Mouse (Mus musculus) megakaryocyte, embryonic 14.5 days (primary cell): ENCODE measurements around the gene Ccne1. TPM values are rescaled to one million over a fixed set of nuclear protein-coding genes. Genes with fewer than 3 reads are reported as not detected.

Experiments used
- H3K27me3 ChIP-seq: replicated peaks from 2 replicates; pipeline ENCODE3; 2012; ENCODE audit warnings: inconsistent platforms
- H3K36me3 ChIP-seq: replicated peaks from 2 replicates; pipeline ENCODE3; 2012; ENCODE audit warnings: low read length, inconsistent platforms, mixed read lengths
- H3K4me1 ChIP-seq: 2 replicates; pipeline ENCODE4 v1.6.1; 2012; ENCODE audit warnings: inconsistent platforms
- H3K4me3 ChIP-seq: replicated peaks from 2 replicates; pipeline ENCODE3; 2012; ENCODE audit warnings: moderate library complexity, mild to moderate bottlenecking, inconsistent platforms
- H3K9me3 ChIP-seq: 2 replicates; pipeline ENCODE4 v1.6.1; 2012; ENCODE audit warnings: inconsistent platforms
- FLI1 ChIP-seq: IDR thresholded peaks from 2 replicates; pipeline ENCODE4 v1.6.1; 2012; ENCODE audit warnings: low read length, inconsistent platforms, mixed read lengths
- GATA1 ChIP-seq: IDR thresholded peaks from 3 replicates; pipeline ENCODE4 v1.6.1; 2012; ENCODE audit warnings: mixed read lengths, low read length, inconsistent platforms, borderline replicate concordance
- polyA plus RNA-seq: library from polyadenylated mRNA; stranded (reverse); fragments of >175 nt; gene quantifications from 2 replicates; pipeline ENCODE4 v1.2.3, GENCODE M21; 2012; ENCODE audit warnings: low replicate concordance; ENCODE audit not compliant: insufficient read depth

The Ccne1 gene
- polyA plus RNA-seq, 1 experiment, result 5.8 TPM

DNA sequence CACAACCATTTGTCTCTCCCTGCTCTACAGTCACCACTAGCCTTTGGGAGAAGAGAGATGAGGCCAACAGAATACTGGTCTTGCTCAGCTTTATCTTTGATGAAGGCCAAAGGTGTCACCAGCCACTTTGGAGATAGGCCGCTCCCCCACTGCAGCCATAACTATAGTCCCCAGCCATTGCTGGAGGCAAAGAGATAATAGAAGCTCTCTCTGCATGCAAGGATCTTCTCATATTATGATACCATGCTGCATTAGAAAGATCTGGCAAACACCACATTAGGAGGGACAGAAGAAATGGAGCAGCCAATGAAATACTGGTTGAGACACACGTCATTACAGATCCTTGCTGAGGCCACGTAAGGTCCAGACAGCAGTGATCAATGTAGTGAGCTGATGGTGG lies 2.0 kb downstream of the Ccne1 start:
- no peaks in the 10 kb centered on the region for H3K9me3 ChIP-seq
- peaks cover 27% of the 10 kb centered on the region for H3K4me1 ChIP-seq
- H3K4me3 ChIP-seq, result no peak overlapping the region
- H3K27me3 ChIP-seq, result peaks cover 2% of the 10 kb centered on the region
- no peak for TF ChIP-seq FLI1
- no peak for TF ChIP-seq GATA1
- peaks cover 32% of the 10 kb centered on the region for H3K36me3 ChIP-seq

DNA sequence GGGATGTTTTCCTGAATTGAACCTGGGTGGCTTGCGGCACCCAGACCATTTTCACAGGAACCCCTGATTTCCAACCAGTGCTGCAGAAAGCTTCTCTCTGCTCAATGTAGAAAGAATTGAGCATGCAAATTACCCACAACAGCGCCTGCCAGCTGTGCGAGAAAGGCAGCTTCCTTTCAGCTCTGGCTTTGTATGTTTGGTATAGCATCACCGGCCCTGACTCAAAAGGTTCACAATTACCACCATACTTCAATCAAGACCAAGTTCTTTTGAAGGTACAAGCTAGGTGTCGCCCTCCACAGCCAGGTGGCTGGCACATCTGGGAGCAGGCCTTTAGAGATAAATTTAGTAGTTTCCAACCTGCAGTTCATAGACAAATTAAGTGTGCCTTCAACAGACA lies 3.2 kb downstream of the Ccne1 start:
- TF ChIP-seq FLI1, result no peak
- no peak for TF ChIP-seq GATA1
- Histone ChIP-seq H3K36me3 (peaks cover 45% of the 10 kb centered on the region), H3K4me3 (no peak overlapping the region), H3K4me1 (peaks cover 22% of the 10 kb centered on the region), H3K27me3 (peaks cover 2% of the 10 kb centered on the region), H3K9me3 (no peaks in the 10 kb centered on the region)

DNA sequence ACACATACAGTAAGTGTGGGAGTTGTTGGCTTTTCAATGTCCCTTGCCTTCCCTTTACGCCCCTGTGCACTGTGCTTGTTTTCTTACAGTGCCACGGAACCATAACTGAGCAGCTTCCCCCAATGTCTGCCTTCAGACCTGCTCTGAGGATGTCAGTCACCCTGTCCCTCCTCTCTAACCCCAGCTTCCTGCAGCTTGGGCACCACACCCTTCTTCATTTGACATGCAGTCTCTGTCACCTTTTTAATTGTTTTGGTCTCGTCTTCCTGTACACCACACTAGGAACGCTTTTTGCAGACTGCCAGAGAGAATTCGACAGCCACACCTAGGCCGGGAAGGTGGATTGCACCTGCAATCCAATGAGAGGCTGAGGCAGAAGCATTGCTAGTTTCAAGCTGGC lies 13.0 kb downstream of the Ccne1 start:
- Histone ChIP-seq H3K36me3 (peaks cover 23% of the 10 kb centered on the region), H3K4me1 (peaks cover 19% of the 10 kb centered on the region), H3K9me3 (no peaks in the 10 kb centered on the region), H3K4me3 (no peak overlapping the region), H3K27me3 (no peaks in the 10 kb centered on the region)
- TF ChIP-seq GATA1 (no peak), FLI1 (no peak)

DNA sequence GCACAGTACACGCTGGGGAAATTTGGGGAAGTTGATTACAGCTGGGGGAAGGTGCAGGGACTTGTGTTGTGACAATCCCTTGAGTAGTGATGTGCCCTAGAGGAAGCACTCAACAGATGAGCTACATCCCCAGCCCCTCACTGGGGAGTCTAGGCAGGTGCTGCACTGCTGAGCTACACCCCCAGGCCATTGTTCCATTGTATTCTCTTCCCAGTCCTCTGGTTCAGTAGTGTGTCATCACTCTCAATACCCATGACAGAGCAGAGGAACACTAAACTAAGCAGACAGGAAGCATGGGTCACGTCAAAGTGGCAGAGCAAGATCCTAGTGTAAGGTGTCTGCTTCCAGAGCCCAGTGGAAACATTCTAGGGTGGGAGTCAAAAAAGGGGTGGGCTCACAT lies 14.2 kb downstream of the Ccne1 start:
- Histone ChIP-seq H3K36me3 (peaks cover 10% of the 10 kb centered on the region), H3K27me3 (peaks cover 1% of the 10 kb centered on the region), H3K4me1 (peaks cover 21% of the 10 kb centered on the region), H3K4me3 (peak overlapping the region; percentile 46), H3K9me3 (no peaks in the 10 kb centered on the region)
- no peak for TF ChIP-seq GATA1
- no peak for TF ChIP-seq FLI1

DNA sequence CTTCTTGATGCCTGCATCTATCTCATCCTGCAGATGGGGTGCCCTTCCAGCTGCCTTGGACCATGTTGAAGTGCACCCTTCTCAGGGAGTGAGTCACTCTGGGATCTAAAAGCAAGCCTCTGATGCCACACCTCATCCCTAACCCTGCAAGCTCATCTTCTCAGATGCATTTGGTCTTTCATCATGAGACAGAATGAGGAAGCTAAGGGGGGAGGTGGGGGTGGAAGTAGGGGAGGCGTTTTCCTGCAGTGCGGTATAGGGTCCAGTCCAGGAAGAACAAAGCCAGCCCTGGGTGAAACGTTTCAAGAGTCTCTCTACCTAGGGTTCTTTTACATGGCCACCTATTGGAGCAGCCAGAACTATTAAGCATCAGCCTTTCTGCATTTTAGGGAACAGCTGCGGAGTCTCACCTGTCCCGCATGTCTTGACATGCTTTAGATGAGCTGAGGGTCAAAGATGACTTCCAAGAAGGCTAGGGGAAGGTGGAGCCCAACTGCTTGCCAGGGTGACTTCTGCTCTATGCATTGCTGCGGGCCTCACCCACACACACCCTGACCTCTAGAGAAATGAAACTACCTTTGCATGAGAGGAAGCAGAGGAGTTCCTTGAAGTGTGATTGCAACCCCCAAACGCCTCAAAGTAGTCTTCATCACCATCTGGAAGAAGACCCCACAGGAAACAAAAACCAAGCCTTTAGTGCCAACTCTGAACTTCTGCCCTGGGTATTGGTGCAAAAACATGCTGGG lies 17.2 kb downstream of the Ccne1 start:
- TF ChIP-seq GATA1 (no peak), FLI1 (no peak)
- H3K27me3 ChIP-seq, result peaks cover 19% of the 10 kb centered on the region
- peaks cover 42% of the 10 kb centered on the region for H3K4me1 ChIP-seq
- no peaks in the 10 kb centered on the region for H3K36me3 ChIP-seq
- no peaks in the 10 kb centered on the region for H3K9me3 ChIP-seq
- H3K4me3 ChIP-seq, result no peak overlapping the region

DNA sequence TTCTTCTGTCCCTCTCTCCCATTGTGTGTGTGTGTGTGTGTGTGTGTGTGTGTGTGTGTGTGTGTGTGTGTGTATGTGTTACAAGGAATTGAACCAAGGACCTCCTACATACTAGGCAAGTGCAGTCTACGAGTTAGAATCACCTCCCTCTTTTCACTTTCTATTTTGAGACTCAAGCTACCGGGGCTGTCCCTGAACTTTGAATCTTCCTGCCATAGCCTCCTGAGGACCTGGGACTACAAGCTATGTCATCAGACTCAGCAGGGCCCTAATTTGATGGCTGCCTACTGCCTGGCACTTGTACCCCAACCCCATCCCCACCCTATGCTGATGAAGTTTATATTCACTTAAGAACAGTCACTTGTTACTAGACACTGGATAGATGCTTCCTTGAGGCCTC lies 18.9 kb downstream of the Ccne1 start:
- no peak for TF ChIP-seq GATA1
- H3K27me3 ChIP-seq, result peaks cover 19% of the 10 kb centered on the region
- peaks cover 45% of the 10 kb centered on the region for H3K4me1 ChIP-seq
- no peaks in the 10 kb centered on the region for H3K36me3 ChIP-seq
- H3K4me3 ChIP-seq, result no peak overlapping the region
- H3K9me3 ChIP-seq, result no peaks in the 10 kb centered on the region

DNA sequence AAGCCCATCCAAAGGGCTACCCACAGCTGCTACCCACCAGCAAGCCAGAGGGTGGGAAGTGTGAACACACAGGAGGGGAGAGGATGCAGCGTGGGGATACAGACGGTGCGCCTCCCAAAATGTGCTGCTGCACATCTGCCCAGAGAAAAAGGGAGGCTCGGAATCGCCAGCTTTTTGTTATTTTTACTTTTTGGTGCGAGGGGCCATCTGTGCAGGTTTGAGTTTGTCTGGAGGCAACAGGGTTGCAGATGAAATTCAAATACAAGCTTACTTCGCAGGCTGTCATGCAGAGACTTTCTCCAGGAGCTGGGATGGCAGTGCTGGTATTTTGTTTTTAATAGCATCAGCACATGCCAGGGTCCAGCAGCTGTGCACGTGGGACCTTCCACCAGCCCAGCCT lies 19.5 kb downstream of the Ccne1 start:
- Histone ChIP-seq H3K9me3 (no peaks in the 10 kb centered on the region), H3K27me3 (peaks cover 19% of the 10 kb centered on the region), H3K36me3 (no peaks in the 10 kb centered on the region), H3K4me1 (peaks cover 39% of the 10 kb centered on the region), H3K4me3 (no peak overlapping the region)
- TF ChIP-seq FLI1 (no peak), GATA1 (no peak)

DNA sequence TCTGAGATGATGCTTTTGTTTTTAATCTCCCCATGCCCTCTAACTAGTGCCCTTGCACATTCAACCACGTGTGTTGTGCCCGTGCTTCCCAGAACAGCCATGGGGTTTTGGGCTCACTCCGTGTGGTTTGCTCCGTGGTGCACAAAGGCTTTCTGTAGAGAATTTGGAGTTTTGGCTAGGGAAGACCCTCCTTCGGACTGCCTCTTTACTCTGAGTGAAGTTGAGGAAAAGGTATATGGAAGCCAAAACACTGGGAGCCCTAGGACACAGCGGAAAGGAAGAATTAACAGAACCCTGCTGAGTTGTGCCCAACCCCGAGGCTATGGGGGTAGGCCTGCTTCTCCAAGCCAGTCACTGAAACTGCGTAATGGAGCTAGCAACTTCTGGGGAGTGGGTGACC lies 20.9 kb downstream of the Ccne1 start:
- Histone ChIP-seq H3K27me3 (peaks cover 19% of the 10 kb centered on the region), H3K4me1 (peaks cover 39% of the 10 kb centered on the region), H3K36me3 (no peaks in the 10 kb centered on the region), H3K9me3 (no peaks in the 10 kb centered on the region), H3K4me3 (no peak overlapping the region)
- TF ChIP-seq GATA1 (no peak), FLI1 (no peak)

DNA sequence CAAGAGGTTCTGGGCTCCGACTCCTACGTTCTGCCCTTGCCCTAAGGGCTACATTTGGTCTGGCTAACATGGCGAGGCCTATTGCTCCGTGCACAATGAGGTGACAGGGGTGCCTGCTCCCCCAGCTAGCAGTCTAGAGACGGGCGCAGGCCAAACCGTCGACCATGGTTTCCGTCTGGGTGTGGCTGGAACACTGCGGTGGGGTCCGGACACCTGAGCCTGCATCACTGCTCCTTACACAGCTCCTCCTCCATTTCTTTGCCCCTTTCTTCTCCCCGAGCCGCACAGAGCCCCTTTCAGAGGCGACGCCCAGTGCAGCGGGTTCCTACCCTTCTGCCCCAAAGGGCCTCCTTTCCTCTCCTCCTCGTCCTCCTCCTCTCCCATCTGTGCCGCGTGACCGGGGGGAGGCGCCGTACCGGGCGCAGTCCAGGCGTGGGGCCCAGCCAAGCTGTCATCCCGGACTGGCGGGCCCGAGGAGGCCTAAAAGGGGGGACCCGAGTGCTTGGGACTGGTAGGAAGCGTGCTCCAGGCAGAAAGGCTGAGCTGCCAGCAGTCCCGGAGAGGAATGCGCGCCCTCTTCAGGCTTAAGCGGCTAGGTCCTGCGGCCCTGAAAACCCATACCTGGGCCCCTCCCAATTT lies 21.6 kb downstream of the Ccne1 start:
- no peaks in the 10 kb centered on the region for H3K9me3 ChIP-seq
- H3K4me3 ChIP-seq, result peak overlapping the region; percentile 92
- TF ChIP-seq GATA1 (no peak), FLI1 (no peak)
- peaks cover 19% of the 10 kb centered on the region for H3K27me3 ChIP-seq
- H3K4me1 ChIP-seq, result peaks cover 39% of the 10 kb centered on the region
- H3K36me3 ChIP-seq, result no peaks in the 10 kb centered on the region

DNA sequence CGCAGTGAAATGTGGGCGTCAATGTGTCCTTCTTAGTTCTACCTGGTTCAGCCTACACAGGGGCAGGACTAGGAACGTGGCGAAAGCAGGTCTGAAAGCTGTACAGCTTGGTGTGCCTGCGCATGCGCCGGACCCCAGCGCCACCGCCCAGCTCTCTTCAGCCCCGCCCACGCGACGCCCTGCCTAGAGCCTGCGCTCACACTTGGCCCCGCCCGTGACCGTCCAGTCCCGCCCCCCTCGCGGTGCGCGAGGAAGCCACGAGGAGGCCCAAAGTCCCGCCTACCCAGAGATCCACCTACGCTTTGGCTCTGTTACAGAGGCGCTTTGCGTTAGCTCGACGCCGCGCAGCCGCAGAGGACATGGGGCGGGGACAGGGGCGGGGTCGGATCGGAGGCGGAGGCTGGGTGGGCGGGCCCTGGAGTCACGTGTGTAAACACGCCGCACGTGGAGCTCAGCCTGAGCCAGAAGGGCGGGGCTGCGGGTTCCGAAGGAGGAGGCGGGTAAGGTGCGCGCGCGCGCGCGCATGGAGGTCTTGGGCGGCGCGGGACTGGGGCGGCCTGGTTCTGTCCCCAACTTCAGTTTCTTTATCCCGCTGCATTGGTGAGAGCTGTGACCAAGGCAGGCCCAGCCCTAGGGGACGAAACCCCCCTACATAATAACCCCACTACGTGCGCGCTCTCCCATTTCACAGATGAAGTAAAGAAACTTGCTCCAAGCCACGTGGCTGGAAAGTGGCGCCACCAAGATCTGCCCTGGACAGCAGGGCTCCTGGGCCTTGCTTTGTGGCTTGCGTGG lies 22.4 kb downstream of the Ccne1 start:
- no peak for TF ChIP-seq FLI1
- TF ChIP-seq GATA1, result no peak
- H3K36me3 ChIP-seq, result no peaks in the 10 kb centered on the region
- H3K27me3 ChIP-seq, result peaks cover 19% of the 10 kb centered on the region
- H3K4me3 ChIP-seq, result peak overlapping the region; percentile 92
- peaks cover 34% of the 10 kb centered on the region for H3K4me1 ChIP-seq
- no peaks in the 10 kb centered on the region for H3K9me3 ChIP-seq
